Comparison of ENCODE assay signal across 8 mouse cellular contexts in genomic region chr6:145746921-145747670, GRCm38 (mm10). TPM values are rescaled to one million over a fixed set of nuclear protein-coding genes. Genes with fewer than 3 reads are reported as not detected.
DNase-seq lines count a peak whose midpoint lies in the region; ATAC-seq and TF ChIP-seq lines count a peak whose summit lies in the region.

No protein-coding gene starts in this region.

- ATAC-seq in forebrain, embryonic 14.5 days: peak; percentile 7
- peak; percentile 9; the same call in 1 of the 2 replicates for ATAC-seq in hindbrain, embryonic 13.5 days (ENCODE audit: low FRiP score)
- ATAC-seq in liver, embryonic 14.5 days (ENCODE audit: insufficient read depth): no peak
- ATAC-seq in neural tube, embryonic 11.5 days (ENCODE audit: insufficient read depth, low FRiP score, low TSS enrichment): no peak

- 0 out of 2 replicates have a peak, but pooled peaks cover 3% of the 10 kb centered on the region for H3K27me3 ChIP-seq in forebrain, embryonic 14.5 days (replicated peaks; ENCODE audit: control insufficient read depth, insufficient read depth, low read length)
- H3K27me3 ChIP-seq in hindbrain, embryonic 13.5 days: 0 out of 2 replicates have a peak, but pooled peaks cover 7% of the 10 kb centered on the region
- peaks cover 41% of the 10 kb centered on the region for H3K27me3 ChIP-seq in liver, embryonic 14.5 days (ENCODE audit: control insufficient read depth, insufficient read depth, low read length)
- no peaks in the 10 kb centered on the region for H3K27me3 ChIP-seq in neural tube, embryonic 11.5 days (ENCODE audit: control insufficient read depth, insufficient read depth, low read length)

- peak overlapping the region; percentile 80 for H3K4me3 ChIP-seq in left cerebral cortex, adult 2 months
- H3K4me3 ChIP-seq in forebrain, embryonic 14.5 days (ENCODE audit: low read depth, low read length): peak overlapping the region; percentile 59
- peak overlapping the region; percentile 69 for H3K4me3 ChIP-seq in hindbrain, embryonic 13.5 days
- H3K4me3 ChIP-seq in liver, embryonic 14.5 days (ENCODE audit: insufficient read depth in 1 of 2, low read depth in 2 of 2, low read length in 2 of 2): peak overlapping the region; percentile 57 to 58
- H3K4me3 ChIP-seq in neural tube, embryonic 11.5 days (ENCODE audit: low read depth, low read length): peak overlapping the region; percentile 78

- no peak for TF ChIP-seq EP300 in liver, embryonic 14.5 days (IDR thresholded peaks at IDR 0.05; ENCODE audit: low read depth)

- peak overlapping the region; percentile 86 for H3K4me2 ChIP-seq in forebrain, embryonic 14.5 days (ENCODE audit: low read length)
- peak overlapping the region; percentile 82 for H3K4me2 ChIP-seq in hindbrain, embryonic 13.5 days
- H3K4me2 ChIP-seq in liver, embryonic 14.5 days (ENCODE audit: low read depth): peak overlapping the region; percentile 59
- peak overlapping the region; percentile 60 for H3K4me2 ChIP-seq in neural tube, embryonic 11.5 days (ENCODE audit: low read depth)

- peak overlapping the region; percentile 74 for H3K9ac ChIP-seq in forebrain, embryonic 14.5 days (ENCODE audit: low read length)
- H3K9ac ChIP-seq in hindbrain, embryonic 13.5 days: peak overlapping the region; percentile 80
- peak overlapping the region; percentile 0; the same call in 1 of the 2 replicates for H3K9ac ChIP-seq in liver, embryonic 14.5 days (replicated peaks)
- peak overlapping the region; percentile 77 for H3K9ac ChIP-seq in neural tube, embryonic 11.5 days (ENCODE audit: low read length)

- intact Hi-C loops in left cerebral cortex, adult 2 months (cut with DNase I): loop anchor here (2.0 kb wide), 1 partner anchor 46 kb away; no protein-coding TSS in a partner anchor
- intact Hi-C loops in left cerebral cortex, postnatal 10 days (cut with DNase I): no loop called here

- under 1% methylated on average over 54 of the region's 55 CpGs for WGBS in forebrain, embryonic 14.5 days
- WGBS in hindbrain, embryonic 13.5 days: under 1% methylated on average over 50 of the region's 55 CpGs
- whole genome bisulfite sequencing in liver, embryonic 14.5 days (ENCODE audit: insufficient replicate concordance): under 1% methylated on average over 54 of the region's 55 CpGs
- under 1% methylated on average over 50 of the region's 55 CpGs for WGBS in neural tube, embryonic 11.5 days

- no peaks in the 10 kb centered on the region for H3K4me1 ChIP-seq in forebrain, embryonic 14.5 days (ENCODE audit: control insufficient read depth, insufficient read depth, low read length)
- peaks cover 17% of the 10 kb centered on the region for H3K4me1 ChIP-seq in hindbrain, embryonic 13.5 days (replicated peaks)
- no peaks in the 10 kb centered on the region for H3K4me1 ChIP-seq in liver, embryonic 14.5 days (replicated peaks; ENCODE audit: control insufficient read depth in 2 of 2, insufficient read depth in 2 of 2, low read length in 1 of 2)
- H3K4me1 ChIP-seq in neural tube, embryonic 11.5 days (ENCODE audit: control insufficient read depth, insufficient read depth, low read length): peaks cover 4% of the 10 kb centered on the region; the same call in 1 of the 2 replicates

- no peaks in the 10 kb centered on the region for H3K9me3 ChIP-seq in forebrain, embryonic 14.5 days (replicated peaks; ENCODE audit: control insufficient read depth, low read length)
- no peaks in the 10 kb centered on the region for H3K9me3 ChIP-seq in hindbrain, embryonic 13.5 days
- H3K9me3 ChIP-seq in liver, embryonic 14.5 days (ENCODE audit: control insufficient read depth, low read length): no peaks in the 10 kb centered on the region
- H3K9me3 ChIP-seq in neural tube, embryonic 11.5 days (ENCODE audit: control insufficient read depth, low read length): no peaks in the 10 kb centered on the region

- no peaks in the 10 kb centered on the region for H3K36me3 ChIP-seq in forebrain, embryonic 14.5 days (ENCODE audit: control insufficient read depth, insufficient read depth, low read length)
- H3K36me3 ChIP-seq in hindbrain, embryonic 13.5 days: no peaks in the 10 kb centered on the region
- no peaks in the 10 kb centered on the region for H3K36me3 ChIP-seq in liver, embryonic 14.5 days (replicated peaks; ENCODE audit: control insufficient read depth, insufficient read depth, low read depth)
- no peaks in the 10 kb centered on the region for H3K36me3 ChIP-seq in neural tube, embryonic 11.5 days (ENCODE audit: control insufficient read depth, insufficient read depth, low read length)

- TF ChIP-seq CTCF in left cerebral cortex, adult 2 months (IDR thresholded peaks at IDR 0.05): no peak
- no peak for TF ChIP-seq CTCF in liver, embryonic 14.5 days (IDR thresholded peaks at IDR 0.05; ENCODE audit: low read depth)

- DNase-seq in left cerebral cortex, adult 2 months (ENCODE audit: extremely low spot score in 1 of 2, low spot score in 2 of 2): peak in 1 of 2 experiments; percentile 20
- DNase-seq in left cerebral cortex, postnatal 10 days (ENCODE audit: extremely low spot score in 1 of 2, low spot score in 2 of 2): no peak
- DNase-seq in adrenal gland, postnatal 14 days: peak; percentile 74
- peak; percentile 51 for DNase-seq in forebrain, embryonic 14.5 days (ENCODE audit: low spot score)
- no peak for DNase-seq in liver, embryonic 14.5 days (ENCODE audit: low read depth in 3 of 3, low spot score in 3 of 3)
- DNase-seq in neural tube, embryonic 11.5 days (ENCODE audit: low spot score): peak; percentile 68
- no peak for DNase-seq in left cerebral cortex, adult 9 months (ENCODE audit: low spot score in 2 of 2)

- peak overlapping the region; percentile 77 for H3K27ac ChIP-seq in left cerebral cortex, adult 2 months
- peak overlapping the region; percentile 55; the same call in 1 of the 2 replicates for H3K27ac ChIP-seq in forebrain, embryonic 14.5 days (ENCODE audit: low read depth, low read length)
- peak overlapping the region; percentile 82 for H3K27ac ChIP-seq in hindbrain, embryonic 13.5 days
- no peak overlapping the region for H3K27ac ChIP-seq in liver, embryonic 14.5 days
- peak overlapping the region; percentile 81 for H3K27ac ChIP-seq in neural tube, embryonic 11.5 days (ENCODE audit: low read depth, low read length)

RNA-seq across cellular contexts. Expression of gene Rassf8, which starts 0.5 kb away (rescaled TPM):
- 10 to 100 TPM; 19.3 to 19.5 TPM for total RNA-seq in left cerebral cortex, adult 2 months (2021)
- total RNA-seq in left cerebral cortex, postnatal 10 days (2021): 10 to 100 TPM; 11.8 to 13.7 TPM
- total RNA-seq in adrenal gland, postnatal 14 days (2021): 76.6 and 87.4 TPM in 2 replicates
- polyA plus RNA-seq in forebrain, embryonic 14.5 days (2014; fragmentation: Nextera tagmentation; extraction: Ambion mirVana): 2.4 and 2.5 TPM in 2 replicates
- polyA plus RNA-seq in hindbrain, embryonic 13.5 days (2015; fragmentation: Nextera tagmentation; extraction: Ambion mirVana): 3.7 and 4.3 TPM in 2 replicates
- 2.5 and 3.1 TPM in 2 replicates for polyA plus RNA-seq in liver, embryonic 14.5 days (2012; rRNA removed)
- polyA plus RNA-seq in liver, embryonic 14.5 days (2014; fragmentation: Nextera tagmentation; extraction: Ambion mirVana): 1.4 TPM in 2 replicates
- polyA plus RNA-seq in neural tube, embryonic 11.5 days (2014; fragmentation: Nextera tagmentation; extraction: Ambion mirVana): 3.8 and 4.5 TPM in 2 replicates

Comparison
In these comparisons a context has a peak if more than half of its experiments do, and no peak if none do; other contexts are left out.
1. DNase-seq: peak in adrenal gland, postnatal 14 days (single experiment), forebrain, embryonic 14.5 days (single experiment) and neural tube, embryonic 11.5 days (single experiment); none in left cerebral cortex, postnatal 10 days (0 of 2), liver, embryonic 14.5 days (0 of 3) and left cerebral cortex, adult 9 months (0 of 2).
2. ATAC-seq: peak in forebrain, embryonic 14.5 days (single experiment) and hindbrain, embryonic 13.5 days (single experiment); none in liver, embryonic 14.5 days (single experiment) and neural tube, embryonic 11.5 days (single experiment).
3. H3K9ac ChIP-seq: peak in every context shown above with its lines; median percentile 80 in hindbrain, embryonic 13.5 days; 77 in neural tube, embryonic 11.5 days; 74 in forebrain, embryonic 14.5 days; 0 in liver, embryonic 14.5 days.
4. Peak in every context shown above with its lines, with median percentiles within 50 percentile points of each other: H3K4me3 ChIP-seq and H3K4me2 ChIP-seq.